Mouse (Mus musculus): ENCODE measurements around the gene Usf1. TPM values are rescaled to one million over a fixed set of nuclear protein-coding genes. Genes with fewer than 3 reads are reported as not detected.

Usf1 gene
- total RNA-seq, 1 experiment from 2014 or later = 94.5 TPM

GRCm38 (mm10) chr1:171442413-171442760 is 31.3 kb downstream of the Usf1 start:
- no peak for ATAC-seq (replicated peaks; ENCODE audit: insufficient number of reproducible peaks, low FRiP score, low TSS enrichment, poor library complexity, severe bottlenecking)

- no peak for ATAC-seq (replicated peaks; ENCODE audit: insufficient number of reproducible peaks, low FRiP score, low TSS enrichment, poor library complexity, severe bottlenecking)
Measured at GRCm38 (mm10) chr1:171445050-171445449, 33.9 kb downstream of the Usf1 start.

DNA sequence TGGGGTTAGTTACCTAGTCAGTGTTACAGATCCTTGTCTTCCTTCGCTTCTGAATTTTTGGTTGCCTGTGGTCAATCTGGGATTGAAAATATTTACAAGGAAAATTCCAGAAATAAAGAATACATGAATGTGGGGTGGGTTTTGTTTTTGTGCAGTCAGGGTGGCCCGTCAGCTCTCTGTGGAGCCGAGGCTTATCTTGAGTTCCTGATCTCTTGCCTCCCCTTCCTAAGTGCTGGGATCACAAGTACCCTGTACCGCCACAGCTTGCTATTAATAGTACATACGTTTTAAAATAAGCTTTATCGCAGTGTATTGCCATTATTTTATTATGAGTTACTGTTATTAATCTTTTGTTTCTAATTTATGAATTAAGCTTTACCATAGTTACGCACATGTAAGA is 35.7 kb downstream of the Usf1 start:
- ATAC-seq (replicated peaks; ENCODE audit: insufficient number of reproducible peaks, low FRiP score, low TSS enrichment, poor library complexity, severe bottlenecking) = no peak

DNA sequence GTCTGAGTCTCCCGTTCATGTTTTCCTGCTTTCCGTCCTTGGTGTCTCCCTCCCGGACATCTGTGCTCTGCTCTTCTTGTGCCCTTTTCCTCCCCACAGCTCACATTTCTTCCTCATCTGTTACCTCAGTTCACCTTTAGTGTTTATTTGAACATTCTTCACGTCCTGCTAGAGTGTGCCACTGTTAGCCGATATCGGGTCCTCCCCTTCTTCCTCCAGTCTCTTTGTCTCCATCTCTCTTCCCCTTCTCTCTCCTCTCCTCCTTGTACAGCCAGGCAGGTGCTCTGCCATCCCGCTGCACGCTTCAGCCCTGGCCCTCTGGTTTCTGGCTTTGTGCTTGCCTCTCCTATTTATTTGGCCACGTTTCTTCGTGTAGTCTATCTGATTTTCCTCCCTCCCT is 36.6 kb downstream of the Usf1 start:
- no peak for ATAC-seq (replicated peaks; ENCODE audit: insufficient number of reproducible peaks, low FRiP score, low TSS enrichment, poor library complexity, severe bottlenecking)

DNA sequence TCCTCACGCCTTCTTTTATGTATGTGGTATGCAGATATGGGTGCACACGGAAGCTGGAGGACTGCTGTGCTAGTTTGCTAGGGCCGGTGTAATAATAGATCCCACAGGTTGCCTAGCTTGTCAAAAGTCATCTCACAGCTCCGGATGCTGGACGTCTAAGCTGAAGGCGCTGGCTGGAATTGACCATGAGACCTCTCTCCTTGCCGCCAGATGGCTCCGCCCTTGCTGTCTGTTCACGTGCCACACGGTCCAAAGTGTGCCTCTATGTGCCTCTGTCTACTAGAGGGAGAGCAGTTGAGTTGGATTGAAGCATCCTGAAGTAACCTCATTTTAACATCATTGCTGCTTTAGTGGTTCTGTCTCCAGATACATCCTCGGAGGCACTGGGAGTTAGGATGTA is 38.9 kb downstream of the Usf1 start:
- ATAC-seq (replicated peaks; ENCODE audit: insufficient number of reproducible peaks, low FRiP score, low TSS enrichment, poor library complexity, severe bottlenecking) = no peak

DNA sequence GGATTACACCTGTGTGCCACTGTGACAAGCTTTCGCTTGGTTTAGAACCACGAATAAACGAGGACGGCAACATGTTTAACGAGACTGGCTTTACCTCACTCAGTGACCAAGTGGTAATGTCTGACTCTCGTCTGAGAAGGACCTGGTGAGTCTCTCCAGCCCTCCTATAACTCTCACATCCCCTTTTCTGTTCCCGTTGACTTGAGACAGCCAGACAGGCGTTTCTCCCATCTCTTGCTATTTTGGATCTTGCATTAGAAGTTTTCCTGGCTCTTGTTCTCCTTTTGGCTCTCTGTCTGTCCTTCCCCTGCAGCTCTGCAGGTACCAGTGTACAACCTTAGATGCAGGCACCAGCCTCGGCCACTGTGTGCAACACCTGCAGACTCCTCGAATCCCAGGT is 39.9 kb downstream of the Usf1 start:
- ATAC-seq (replicated peaks; ENCODE audit: insufficient number of reproducible peaks, low FRiP score, low TSS enrichment, poor library complexity, severe bottlenecking) = peak; percentile 96

DNA sequence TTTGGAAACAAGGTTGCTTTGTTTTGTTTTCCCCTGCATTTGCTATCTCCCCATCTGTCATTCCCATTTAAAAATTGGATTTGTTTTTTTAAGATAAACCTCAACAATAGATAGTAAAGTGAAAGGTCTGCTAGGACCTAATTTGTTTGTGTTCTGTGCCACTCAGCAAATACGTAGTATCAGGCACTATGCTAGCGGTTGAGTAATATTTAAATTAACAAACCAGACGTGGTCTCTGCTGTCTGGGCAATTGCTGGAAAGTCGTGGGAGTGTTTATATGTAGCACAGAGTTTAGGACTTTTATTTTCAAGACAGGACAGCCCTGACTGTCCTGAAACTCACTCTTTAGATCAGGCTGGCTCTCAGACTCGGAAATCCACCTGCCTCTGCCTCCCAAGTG is 41.4 kb downstream of the Usf1 start:
- ATAC-seq (replicated peaks; ENCODE audit: insufficient number of reproducible peaks, low FRiP score, low TSS enrichment, poor library complexity, severe bottlenecking) = no peak

GRCm38 (mm10) chr1:171452923-171453322 is 41.8 kb downstream of the Usf1 start:
- ATAC-seq (replicated peaks; ENCODE audit: insufficient number of reproducible peaks, low FRiP score, low TSS enrichment, poor library complexity, severe bottlenecking) = peak; percentile 49

GRCm38 (mm10) chr1:171454926-171455325 is 43.8 kb downstream of the Usf1 start:
- ATAC-seq (replicated peaks; ENCODE audit: insufficient number of reproducible peaks, low FRiP score, low TSS enrichment, poor library complexity, severe bottlenecking) = no peak

GRCm38 (mm10) chr1:171457568-171457967 is 46.5 kb downstream of the Usf1 start:
- ATAC-seq (replicated peaks; ENCODE audit: insufficient number of reproducible peaks, low FRiP score, low TSS enrichment, poor library complexity, severe bottlenecking) = no peak

DNA sequence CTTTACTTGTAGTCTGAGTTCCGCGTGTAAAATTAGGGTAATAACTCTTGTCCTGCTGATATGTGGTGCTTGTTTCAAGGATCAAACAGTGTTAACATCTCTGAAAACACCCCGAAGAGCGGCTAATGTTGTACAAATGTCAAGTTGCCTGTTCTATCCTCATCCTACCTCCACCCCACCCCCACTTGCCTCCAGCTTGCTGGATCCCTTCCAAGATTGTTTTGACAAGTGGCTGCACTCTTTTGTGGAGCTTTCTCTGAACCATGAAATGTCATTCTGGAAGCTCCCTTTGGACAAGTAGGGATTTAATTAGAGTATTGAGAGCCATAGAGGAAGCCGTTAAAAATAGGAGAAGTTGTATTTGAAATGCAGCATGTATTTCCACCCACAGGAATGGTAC is 48.7 kb downstream of the Usf1 start:
- no peak for ATAC-seq (replicated peaks; ENCODE audit: insufficient number of reproducible peaks, low FRiP score, low TSS enrichment, poor library complexity, severe bottlenecking)

DNA sequence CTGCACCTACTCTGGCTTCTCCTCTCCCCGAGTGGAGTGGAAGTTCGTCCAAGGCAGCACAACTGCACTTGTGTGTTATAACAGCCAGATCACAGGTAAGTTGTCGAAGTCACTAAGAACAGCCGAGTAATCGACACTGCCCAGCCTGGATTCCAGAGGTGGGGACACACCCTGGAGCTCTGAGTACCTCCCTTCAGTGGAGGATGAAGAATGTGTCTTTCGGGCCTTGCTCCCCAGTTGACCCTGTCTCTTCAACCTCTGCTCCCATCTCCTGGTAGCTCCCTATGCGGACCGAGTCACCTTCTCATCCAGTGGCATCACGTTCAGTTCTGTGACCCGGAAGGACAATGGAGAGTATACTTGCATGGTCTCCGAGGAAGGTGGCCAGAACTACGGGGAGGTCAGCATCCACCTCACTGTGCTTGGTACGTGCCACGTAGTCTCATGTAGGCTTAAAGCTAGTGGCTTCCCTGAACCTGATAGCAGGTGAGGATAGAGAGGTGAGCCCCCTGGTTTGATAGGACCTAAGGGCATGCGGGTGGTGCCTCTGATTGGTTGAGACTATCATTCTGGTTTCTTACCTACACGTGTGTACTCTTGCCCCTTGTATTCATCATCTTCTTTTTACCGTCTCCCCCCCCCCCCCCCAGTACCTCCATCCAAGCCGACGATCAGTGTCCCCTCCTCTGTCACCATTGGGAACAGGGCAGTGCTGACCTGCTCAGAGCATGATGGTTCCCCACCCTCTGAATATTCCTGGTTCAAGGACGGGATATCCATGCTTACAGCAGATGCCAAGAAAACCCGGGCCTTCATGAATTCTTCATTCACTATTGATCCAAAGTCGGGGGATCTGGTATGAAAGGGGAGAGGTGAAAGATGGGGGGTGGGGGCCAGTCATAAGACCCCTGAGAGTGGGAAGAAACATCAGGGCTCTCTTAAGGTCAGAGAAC is 49.7 kb downstream of the Usf1 start:
- no peak for ATAC-seq (replicated peaks; ENCODE audit: insufficient number of reproducible peaks, low FRiP score, low TSS enrichment, poor library complexity, severe bottlenecking)

GRCm38 (mm10) chr1:171463133-171463532 is 52.0 kb downstream of the Usf1 start:
- ATAC-seq (replicated peaks; ENCODE audit: insufficient number of reproducible peaks, low FRiP score, low TSS enrichment, poor library complexity, severe bottlenecking) = peak; percentile 74

DNA sequence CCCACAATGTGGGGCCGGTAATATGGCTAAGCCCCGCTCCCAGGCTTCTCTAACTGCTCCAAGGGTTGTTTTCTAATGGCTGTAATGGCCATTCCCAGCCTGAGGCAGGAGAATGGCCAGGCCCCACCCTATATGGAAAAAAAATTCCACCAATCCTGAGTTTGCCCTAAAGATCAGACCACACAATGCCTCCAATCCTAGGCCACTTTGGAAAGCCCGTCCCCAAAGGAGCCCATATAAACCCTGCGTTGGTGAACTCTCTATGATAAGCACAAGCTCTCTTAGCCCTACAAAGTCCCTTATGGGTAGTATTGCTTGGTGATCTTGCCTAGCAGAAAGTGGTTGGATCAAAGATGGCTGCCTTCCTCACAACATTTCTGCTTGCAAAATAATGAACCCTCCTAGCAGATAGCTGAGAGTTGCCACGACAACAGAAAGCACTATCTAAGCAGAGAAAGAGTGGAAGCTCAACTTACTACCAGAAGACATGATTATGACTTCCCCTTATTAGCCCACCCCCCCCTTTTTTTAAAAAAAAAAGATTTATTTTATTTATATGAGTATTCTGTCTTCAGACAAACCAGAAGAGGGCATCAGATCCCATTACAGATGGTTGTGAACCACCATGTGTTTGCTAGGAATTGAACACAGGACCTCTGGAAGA is 54.8 kb downstream of the Usf1 start:
- no peak for ATAC-seq (replicated peaks; ENCODE audit: insufficient number of reproducible peaks, low FRiP score, low TSS enrichment, poor library complexity, severe bottlenecking)

DNA sequence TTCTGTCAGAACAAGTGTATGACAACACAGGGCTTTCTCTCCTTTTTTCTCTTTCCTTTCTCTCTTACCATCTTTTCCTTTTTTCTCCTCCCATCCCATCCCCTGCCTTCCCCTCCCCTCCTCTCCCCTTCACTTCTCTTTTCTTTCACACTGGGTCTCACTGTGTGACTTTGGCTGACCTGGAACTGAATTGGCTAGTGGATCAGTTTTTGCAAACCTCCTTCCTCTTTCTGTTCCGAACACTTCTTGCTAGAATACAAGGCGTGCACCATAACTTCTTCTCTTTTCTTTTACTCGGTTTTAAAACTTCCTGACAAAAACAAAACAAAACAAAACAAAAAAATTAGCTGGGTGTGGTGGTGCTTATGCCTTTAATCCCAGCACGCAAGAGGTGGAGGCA is 55.5 kb downstream of the Usf1 start:
- ATAC-seq (replicated peaks; ENCODE audit: insufficient number of reproducible peaks, low FRiP score, low TSS enrichment, poor library complexity, severe bottlenecking) = peak; percentile 48

Other genes with a start within 250 kb of the Usf1 start
- 0.29 to 2.0 TPM in 2 of 3 replicates, not detected in the other for gene Pcp4l1, start 215.0 kb upstream of the Usf1 start, total RNA-seq (2017)
- gene Nr1i3, start 197.3 kb upstream of the Usf1 start, total RNA-seq (2017) = 0.19 to 0.86 TPM in 2 of 3 replicates, not detected in the other
- 5.0 to 10.2 TPM (median 9.3 TPM) in 3 replicates for gene Tomm40l, start 188.8 kb upstream of the Usf1 start, total RNA-seq (2017)
- not detected in 3 replicates for gene Apoa2, start 186.3 kb upstream of the Usf1 start, total RNA-seq (2017)
- 875 to 1,050 TPM (median 955 TPM) in 3 replicates for gene Fcer1g, start 176.9 kb upstream of the Usf1 start, total RNA-seq (2017)
- not detected in 3 replicates for gene Adamts4, start 160.9 kb upstream of the Usf1 start, total RNA-seq (2017)
- 172 to 231 TPM (median 231 TPM) in 3 replicates for gene Ndufs2, start 159.9 kb upstream of the Usf1 start, total RNA-seq (2017)
- 32.4 to 35.5 TPM (median 34.3 TPM) in 3 replicates for gene B4galt3, start 141.0 kb upstream of the Usf1 start, total RNA-seq (2017)
- gene Ppox, start 130.1 kb upstream of the Usf1 start, total RNA-seq (2017) = 9.2 to 14.2 TPM (median 11.1 TPM) in 3 replicates
- 8.1 to 12.6 TPM (median 11.2 TPM) in 3 replicates for gene Usp21, start 123.3 kb upstream of the Usf1 start, total RNA-seq (2017)
- gene Ufc1, start 116.3 kb upstream of the Usf1 start, total RNA-seq (2017) = 46.7 to 66.9 TPM (median 63.4 TPM) in 3 replicates
- gene Dedd, start 82.2 kb upstream of the Usf1 start, total RNA-seq (2017) = 9.8 to 12.6 TPM (median 11.4 TPM) in 3 replicates
- 35.1 to 41.2 TPM (median 36.1 TPM) in 3 replicates for gene Nit1, start 65.7 kb upstream of the Usf1 start, total RNA-seq (2017)
- 26.8 to 86.9 TPM (median 34.0 TPM) in 3 replicates for gene Pfdn2, start 65.6 kb upstream of the Usf1 start, total RNA-seq (2017)
- not detected in 3 replicates for gene Klhdc9, start 50.5 kb upstream of the Usf1 start, total RNA-seq (2017)
- 2.0 to 3.9 TPM (median 2.5 TPM) in 3 replicates for gene Nectin4, start 41.2 kb upstream of the Usf1 start, total RNA-seq (2017)
- 328 to 413 TPM (median 376 TPM) in 3 replicates for gene Arhgap30, start 22.4 kb upstream of the Usf1 start, total RNA-seq (2017)
- 3.9 to 9.0 TPM (median 4.9 TPM) in 3 replicates for gene Tstd1, start 7.6 kb downstream of the Usf1 start, total RNA-seq (2017)
- 3.5 to 8.6 TPM (median 4.5 TPM) in 3 replicates for gene F11r, start 26.2 kb downstream of the Usf1 start, total RNA-seq (2017)
- gene Alyref2, start 92.2 kb downstream of the Usf1 start, total RNA-seq (2017) = 10.6 to 14.2 TPM (median 11.8 TPM) in 3 replicates
- gene Itln1, start 124.0 kb downstream of the Usf1 start, total RNA-seq (2017) = not detected in 3 replicates
- 232 to 381 TPM (median 239 TPM) in 3 replicates for gene Cd244a, start 147.9 kb downstream of the Usf1 start, total RNA-seq (2017)
- gene Ly9, start 196.1 kb downstream of the Usf1 start, total RNA-seq (2017) = 71.1 to 137 TPM (median 80.7 TPM) in 3 replicates
- gene Slamf7, start 241.7 kb downstream of the Usf1 start, total RNA-seq (2017) = 37.7 to 95.2 TPM (median 47.4 TPM) in 3 replicates

Measured in monocyte, adult 5-6 weeks (primary cell).